Mouse (Mus musculus) C2C12 (cell line): ENCODE data around the gene Taf6.

Experiments
- CEBPB ChIP-seq: IDR thresholded peaks from one replicate; pipeline ENCODE4 v1.6.1; 2011; ENCODE audit warnings: low read depth, mild to moderate bottlenecking, control low read depth, moderate library complexity
- CTCF ChIP-seq: IDR thresholded peaks from one replicate; pipeline ENCODE4 v1.5.1; 2011; ENCODE audit not compliant: control insufficient read depth, insufficient read depth, insufficient read length
- MAX ChIP-seq: IDR thresholded peaks from one replicate; pipeline ENCODE4 v1.6.1; 2011; ENCODE audit warnings: mild to moderate bottlenecking, control low read depth
- MYOD1 ChIP-seq: IDR thresholded peaks from one replicate; pipeline ENCODE4 v1.6.1; 2011; ENCODE audit warnings: low read depth; ENCODE audit not compliant: control insufficient read depth, insufficient read length
- MYOG ChIP-seq: IDR thresholded peaks from one replicate; pipeline ENCODE4 v1.6.1; 2011; ENCODE audit not compliant: control insufficient read depth, insufficient read length; ENCODE audit errors: extremely low read depth
- USF1 ChIP-seq: IDR thresholded peaks from one replicate; pipeline ENCODE4 v1.6.1; 2011; ENCODE audit warnings: low read depth, mild to moderate bottlenecking, control low read depth, moderate library complexity

DNA sequence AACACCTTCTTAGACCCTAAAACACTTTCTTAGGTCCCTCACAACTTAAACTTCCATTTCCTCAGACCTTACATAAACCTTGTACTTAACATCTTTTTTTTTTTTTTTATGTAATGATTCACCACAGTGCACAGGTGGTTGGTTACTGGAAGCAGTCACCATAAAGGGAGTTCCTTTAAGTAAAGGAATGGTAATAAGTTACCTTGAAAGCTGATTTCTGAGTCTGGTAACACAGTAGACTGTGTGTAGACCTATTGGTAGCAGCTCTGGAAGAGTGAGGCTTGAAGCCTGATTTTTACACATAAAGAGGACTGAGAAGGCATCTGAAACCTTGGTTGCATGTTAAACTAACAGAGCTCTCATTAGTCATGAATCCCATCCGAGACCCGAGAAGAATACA is 32.6 kb upstream of the Taf6 start:
- TF ChIP-seq CTCF (no peak), CEBPB (no peak), USF1 (no peak), MYOD1 (no peak), MYOG (no peak), MAX (no peak)
